Mouse (Mus musculus): ENCODE measurements around the gene Nfyc.

GRCm38 (mm10) chr4:120859865-120860264, 28.5 kb upstream of the Nfyc start:
- TF ChIP-seq CTCF (IDR thresholded peaks at IDR 0.05; ENCODE audit: control insufficient read depth, insufficient read depth, insufficient read length): no peak
- TF ChIP-seq MAX (IDR thresholded peaks at IDR 0.05): no peak
